Mouse (Mus musculus) left cerebral cortex, postnatal 10 days (tissue): ENCODE data around the gene Kctd12b. TPM values are rescaled to one million over a fixed set of nuclear protein-coding genes. Genes with fewer than 3 reads are reported as not detected.
"Not testable (repeated sequence)": the region's sequence is repeated elsewhere in the genome, so short reads cannot be mapped to it uniquely, and the experiment has no call there.

ENCODE experiments used
- DNase-seq, 2 experiments: peaks; one replicate each; pipeline ENCODE4 v3.0.0; 2021 to 2022; ENCODE audit warnings: low spot score in 2 of 2, mixed read lengths in 1 of 2; ENCODE audit errors: extremely low spot score in 1 of 2
- intact Hi-C: fragments of 180-260 bp; cut with DNase I; formaldehyde crosslinking; loops from one replicate; pipeline ENCODE4 v1.15.1; 2025
- total RNA-seq, 2 experiments: library from RNA; stranded (reverse); gene quantifications; 2 replicates each; pipeline ENCODE4 v1.2.3; 2021

Kctd12b gene
- total RNA-seq, result 1 to 10 TPM; 3.4 to 4.1 TPM

DNA sequence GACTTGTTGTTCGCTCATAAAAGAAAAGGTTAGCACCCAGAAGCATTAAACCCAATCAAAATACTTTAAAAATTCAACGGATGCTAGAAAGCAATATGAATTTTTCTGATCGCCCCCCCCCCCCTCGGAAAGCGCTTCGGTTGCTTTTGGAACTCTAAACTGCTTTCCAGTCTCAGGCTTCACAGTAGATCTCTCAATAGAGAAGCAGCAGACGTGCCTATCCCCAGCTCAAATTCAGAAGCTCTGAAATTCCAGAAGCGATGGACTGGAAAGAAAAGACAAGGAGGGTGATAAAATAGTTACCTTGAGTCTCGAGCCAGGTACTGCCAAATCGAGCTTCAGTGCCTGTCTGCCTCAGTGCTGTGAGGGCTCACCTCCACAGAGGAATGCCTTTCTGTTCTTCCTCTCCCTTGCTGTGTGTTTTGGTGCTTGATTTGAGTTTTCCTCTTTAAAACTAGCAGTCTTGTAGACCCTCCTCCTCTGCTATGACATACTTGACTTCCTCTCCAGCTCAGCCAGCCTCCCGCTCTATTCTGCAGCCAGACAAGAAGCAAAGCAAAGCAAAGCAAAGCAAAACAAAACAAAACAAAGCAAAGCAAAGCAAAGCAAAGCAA is at the start of gene Kctd12b:
Gene Kctd12b (minus strand): TSS at position 610 of the 614 bp plus-strand sequence.
- intact Hi-C loops, result loop anchor here (10.0 kb wide), 1 partner anchor 191 kb away; no protein-coding TSS in a partner anchor
- peak in 1 of 2 experiments; percentile 26 for DNase-seq

DNA sequence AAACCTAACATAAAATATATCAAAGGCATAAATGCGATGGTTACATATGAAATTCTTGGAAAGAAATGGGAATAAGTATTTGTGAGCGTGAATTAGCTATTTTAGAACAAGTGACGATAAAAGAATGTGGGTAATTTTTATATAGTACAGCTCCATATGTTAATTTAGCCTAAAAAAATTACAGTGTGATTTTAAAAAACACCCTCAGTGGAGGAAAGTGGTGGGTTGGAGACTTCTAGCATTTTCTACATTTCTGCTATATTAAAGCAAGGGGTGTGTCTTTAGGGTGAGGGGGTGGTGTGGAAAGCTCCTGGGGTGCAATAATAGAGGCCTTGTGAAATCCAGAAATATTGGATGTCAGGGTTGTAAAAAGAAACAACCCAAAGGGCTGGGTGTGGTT is 46.3 kb upstream of the Kctd12b start:
- no peak for DNase-seq
- intact Hi-C loops, result no loop called here

DNA sequence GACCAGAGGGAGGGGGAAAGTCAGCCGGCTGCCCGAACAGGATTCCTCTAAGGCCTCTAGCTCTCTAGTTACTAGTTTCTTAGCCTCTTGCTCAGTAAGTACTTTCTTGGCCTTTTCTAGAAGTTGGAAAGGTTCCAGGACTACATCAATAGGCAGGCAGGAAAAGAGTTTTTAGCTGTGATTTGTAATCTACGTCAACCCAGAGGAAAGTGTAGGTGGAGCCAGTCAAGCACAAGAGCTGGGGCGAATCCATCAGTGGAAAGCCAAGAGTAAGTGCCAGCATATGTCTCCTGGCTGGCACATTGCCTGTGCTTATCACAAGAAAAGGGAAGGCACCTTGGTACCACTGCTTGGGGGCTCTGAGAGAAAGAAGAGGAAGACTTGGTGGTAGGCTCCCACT is 39.5 kb upstream of the Kctd12b start:
- intact Hi-C loops, result no loop called here
- peak in 1 of 2 experiments; percentile 16 for DNase-seq

DNA sequence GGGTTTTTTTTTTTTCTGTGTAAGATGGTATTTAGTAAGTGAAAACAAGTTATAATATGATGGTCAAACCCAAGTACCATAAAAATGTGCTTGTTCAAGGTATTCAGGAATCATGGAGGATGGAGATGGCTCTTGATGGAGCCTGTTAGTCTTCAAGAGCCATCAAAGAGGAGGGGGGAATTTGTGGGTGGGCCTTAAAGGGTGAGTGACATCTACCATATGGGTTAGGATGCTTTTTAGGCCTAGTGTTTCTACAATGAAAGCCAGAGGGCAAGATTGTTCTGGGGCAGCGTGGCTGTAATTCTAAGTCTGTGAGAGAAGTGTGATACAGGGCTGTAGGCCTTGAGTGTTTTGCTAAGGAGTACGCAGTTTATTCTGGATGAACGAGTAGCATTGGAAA is 28.2 kb upstream of the Kctd12b start:
- DNase-seq, result no peak
- intact Hi-C loops, result no loop called here

DNA sequence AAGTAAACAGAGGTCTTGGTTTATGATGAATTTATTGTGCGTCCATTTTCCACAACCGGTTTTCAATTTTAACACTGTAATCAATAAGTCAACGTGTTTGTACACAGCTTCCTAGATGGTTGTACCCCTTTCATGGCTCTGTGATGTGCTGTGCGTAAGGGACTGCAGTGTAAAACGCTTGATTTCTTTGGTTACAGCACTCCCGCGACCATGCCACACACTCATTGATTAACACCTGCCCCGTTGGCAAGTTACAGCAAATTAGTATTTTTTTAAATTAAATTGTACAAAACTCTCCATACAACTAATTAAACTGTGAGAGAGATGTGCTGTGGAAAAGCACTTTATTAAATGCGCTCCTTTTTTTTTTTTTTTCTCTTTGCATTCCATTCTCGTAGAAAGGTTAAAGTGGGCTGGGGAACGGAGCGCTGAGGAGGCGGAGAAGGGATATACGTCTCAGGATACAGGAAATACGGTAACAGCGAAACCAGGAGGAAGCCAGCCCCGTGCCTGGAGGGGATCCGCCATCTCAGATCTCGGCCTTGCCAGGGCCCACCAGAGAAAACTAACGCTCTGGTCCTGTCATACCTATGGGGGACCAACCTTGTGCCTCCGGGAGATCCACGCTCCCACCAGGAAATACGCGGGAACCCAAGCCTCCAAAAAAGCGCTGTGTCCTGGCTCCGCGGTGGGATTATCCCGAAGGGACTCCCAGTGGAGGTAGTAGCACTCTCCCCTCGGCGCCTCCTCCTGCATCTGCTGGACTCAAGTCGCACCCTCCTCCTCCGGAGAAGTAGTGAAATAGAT is 27.1 kb upstream of the Kctd12b start, which contains the start of gene Nbdy:
Gene Nbdy (plus strand): TSS at position 481 of the 807 bp plus-strand sequence.
- intact Hi-C loops, result no loop called here
- DNase-seq, result peak; percentile 46 to 60

DNA sequence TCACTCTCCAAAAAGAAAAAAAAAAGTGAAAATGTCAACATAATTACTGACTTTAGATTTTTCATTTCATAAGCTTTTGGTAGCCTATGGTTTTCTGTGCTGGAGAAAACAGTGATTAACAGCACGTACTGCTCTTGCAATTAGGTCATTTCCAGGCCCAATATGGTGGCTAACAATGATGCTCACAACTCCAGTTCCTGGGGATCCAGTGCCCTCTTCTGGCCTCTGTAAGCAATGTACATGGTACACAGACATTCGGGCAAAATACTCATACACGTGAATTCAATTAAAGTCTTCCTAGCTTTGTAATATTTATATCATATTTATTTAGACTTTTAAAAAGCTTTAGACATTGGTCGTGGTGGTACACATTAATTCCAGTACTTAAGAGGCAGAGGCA is 23.4 kb upstream of the Kctd12b start:
- intact Hi-C loops, result no loop called here
- DNase-seq, result no peak

DNA sequence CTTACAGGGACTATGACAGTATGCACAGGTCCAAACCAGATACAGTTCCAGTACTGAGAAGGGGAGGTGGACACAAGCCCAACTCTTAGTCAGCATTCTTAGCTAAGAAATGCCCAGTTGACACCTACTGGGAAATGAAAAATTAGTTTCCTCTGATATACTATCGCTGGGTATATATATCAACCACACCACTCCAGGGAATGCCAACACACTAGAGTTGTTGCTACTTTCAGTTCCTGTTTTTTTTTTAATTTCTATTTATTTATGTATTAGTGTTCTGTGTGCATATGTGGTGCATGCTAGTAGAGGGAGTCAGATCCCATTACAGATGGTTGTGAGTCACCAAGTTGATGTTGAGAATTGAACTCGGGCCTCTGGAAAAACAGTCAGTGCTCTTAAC is 20.5 kb upstream of the Kctd12b start:
- intact Hi-C loops, result no loop called here
- no peak for DNase-seq

DNA sequence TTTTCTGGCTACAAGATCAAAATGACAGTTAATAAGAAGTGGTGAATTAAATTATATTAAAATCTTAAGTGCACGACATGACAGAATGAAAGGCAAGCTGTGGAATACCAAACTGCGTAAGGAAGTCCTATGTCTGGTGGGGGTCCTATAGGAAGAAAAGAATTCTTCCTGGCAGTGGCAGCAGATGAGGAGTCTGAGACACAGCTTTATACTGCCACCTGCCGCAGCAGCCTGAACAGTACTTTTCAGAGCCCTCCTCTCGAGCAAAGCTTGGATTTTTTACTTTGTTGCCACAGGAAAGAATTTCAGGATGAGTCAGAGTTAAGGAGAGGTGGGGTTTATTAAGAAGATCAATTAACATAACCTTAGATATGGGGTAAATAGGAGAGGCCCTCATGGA is 11.5 kb upstream of the Kctd12b start:
- peak in 1 of 2 experiments; percentile 30 for DNase-seq

DNA sequence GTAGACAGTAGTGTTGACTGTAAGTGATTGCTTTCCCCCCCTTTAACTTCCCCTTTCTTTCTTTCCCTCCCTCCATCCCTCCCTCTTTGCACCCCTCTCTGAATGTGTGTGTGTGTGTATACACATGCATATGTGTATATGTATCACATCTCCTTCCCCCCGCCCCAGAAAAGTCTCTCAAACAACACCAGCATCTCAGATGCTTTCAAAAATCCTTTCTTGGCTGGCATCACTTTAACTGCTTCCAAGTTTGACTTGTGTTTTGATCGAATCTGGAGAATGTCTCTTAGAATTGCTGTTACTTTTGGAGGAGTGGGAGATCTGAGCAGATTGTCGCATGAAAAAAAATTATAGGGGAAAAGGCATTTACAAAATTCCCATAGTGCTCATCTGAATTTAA is 4.3 kb upstream of the Kctd12b start:
- intact Hi-C loops, result no loop called here
- DNase-seq, result no peak

More for the DNA sequence above, 11.5 kb upstream of the Kctd12b start:
- intact Hi-C loops, result loop anchor here (5.0 kb wide), 3 partner anchors 70 to 315 kb away; no protein-coding TSS in a partner anchor

DNA sequence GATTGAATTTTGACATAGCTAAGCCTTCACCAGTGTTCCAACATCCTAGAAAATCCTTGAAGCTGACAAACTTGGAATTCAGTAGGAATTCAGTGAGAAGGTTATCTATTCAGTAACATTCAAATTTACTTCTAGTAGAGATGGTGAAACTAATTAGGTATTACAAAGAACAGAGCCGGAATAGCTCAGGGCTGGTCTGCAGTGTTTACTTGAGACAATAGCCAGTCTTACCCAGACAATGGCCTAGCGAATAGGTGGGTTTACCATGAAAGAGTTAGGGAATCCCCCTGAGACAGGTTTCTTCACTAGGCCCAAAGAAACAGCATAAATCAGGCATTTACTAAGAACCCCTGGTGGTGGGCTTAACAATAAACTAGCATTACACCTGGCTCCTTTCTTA is 28.0 kb downstream of the Kctd12b start:
- DNase-seq, intact Hi-C loops: not testable (repeated sequence)

DNA sequence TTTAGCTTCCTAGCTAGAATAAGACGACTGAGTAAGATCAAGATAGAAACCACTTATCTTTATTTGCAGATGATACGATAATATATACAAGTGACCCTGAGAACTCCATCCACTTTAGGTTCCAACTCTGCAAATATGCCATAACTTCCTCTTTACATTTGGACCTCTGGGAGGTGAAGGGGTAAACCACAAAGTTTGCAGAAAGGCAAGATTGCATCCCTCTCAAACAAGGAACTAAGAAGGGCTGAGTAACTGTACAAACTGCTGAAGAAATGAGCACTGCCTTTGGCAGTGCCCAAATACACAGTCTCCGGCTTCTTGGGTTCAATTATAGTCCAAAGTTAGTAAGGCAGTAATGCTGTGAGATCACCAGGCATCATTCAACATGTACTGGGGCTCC is 31.3 kb downstream of the Kctd12b start:
- DNase-seq, result no peak
- intact Hi-C loops, result no loop called here

DNA sequence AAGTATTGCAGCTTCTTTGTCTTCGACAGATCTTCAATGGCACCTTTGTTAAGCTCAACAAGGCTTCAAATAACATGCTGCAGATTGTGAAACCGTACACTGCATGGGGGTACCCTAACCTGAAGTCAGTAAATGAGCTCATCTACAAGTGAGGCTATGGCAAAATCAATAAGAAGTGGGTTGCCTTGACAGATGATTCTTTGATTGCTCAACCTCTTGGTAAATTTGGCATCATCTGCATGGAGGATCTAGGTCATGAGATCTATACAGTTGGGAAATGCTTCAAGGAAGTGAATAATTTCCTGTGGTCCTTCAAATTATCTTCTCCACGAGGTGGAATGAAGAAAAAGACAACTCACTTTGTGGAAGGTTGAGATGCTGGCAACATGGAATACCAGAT is 39.2 kb downstream of the Kctd12b start:
- DNase-seq, result no peak
- intact Hi-C loops, result no loop called here

DNA sequence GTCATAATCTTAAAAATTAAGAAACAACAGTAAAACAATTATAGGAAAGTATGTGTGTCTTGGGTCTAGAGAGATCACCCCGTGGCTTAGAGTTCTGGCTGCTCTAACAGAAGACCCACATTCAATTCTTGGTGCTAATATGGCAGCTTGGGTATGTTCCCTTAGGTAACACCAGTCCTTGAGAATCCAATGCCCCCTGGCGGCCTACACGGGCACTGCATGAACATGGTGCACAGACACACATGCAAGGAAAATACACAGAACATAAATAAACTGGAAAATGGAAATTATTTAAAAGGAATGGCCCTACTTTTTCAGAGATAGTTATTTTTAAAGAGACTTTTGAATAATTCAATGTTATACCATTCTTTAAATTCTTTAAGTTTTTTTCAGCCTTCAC is 55.6 kb downstream of the Kctd12b start:
- DNase-seq, result no peak
- intact Hi-C loops, result no loop called here

DNA sequence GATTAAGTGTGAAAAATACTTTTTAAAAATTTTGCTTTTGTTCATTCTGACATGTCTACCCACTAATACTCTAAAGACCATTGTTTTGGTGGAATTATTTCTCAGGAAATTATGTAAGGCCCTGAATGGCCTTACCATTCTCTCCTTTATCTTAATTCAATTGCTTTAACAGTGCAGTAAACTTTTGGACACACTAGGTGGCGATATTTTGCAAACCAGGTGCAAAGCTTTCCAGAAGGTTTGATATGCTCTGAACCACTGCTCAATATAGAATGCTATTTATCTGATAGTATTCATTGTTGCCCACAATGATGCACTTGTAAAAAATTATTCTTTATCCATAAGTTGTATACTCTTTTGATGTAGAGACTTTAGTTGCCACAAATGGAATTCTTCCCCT is 59.9 kb downstream of the Kctd12b start:
- no peak for DNase-seq
- intact Hi-C loops, result loop anchor here (5.0 kb wide), 1 partner anchor 71 kb away; no protein-coding TSS in a partner anchor

Other genes starting within 250 kb of the Kctd12b start
- 100 to 1,000 TPM; 252 to 255 TPM for gene Ubqln2, start 198.2 kb downstream of the Kctd12b start, total RNA-seq
- gene Cypt3, start 137.8 kb downstream of the Kctd12b start, total RNA-seq, result not detected
- 10 to 100 TPM; 73.8 to 80.0 TPM for gene Nbdy, start 27.2 kb upstream of the Kctd12b start, total RNA-seq
- gene Spin2c, start 135.8 kb upstream of the Kctd12b start, total RNA-seq, result 1 to 10 TPM; 6.8 to 8.1 TPM